Mouse (Mus musculus): Measurements from ENCODE around the gene Sparc.

DNA sequence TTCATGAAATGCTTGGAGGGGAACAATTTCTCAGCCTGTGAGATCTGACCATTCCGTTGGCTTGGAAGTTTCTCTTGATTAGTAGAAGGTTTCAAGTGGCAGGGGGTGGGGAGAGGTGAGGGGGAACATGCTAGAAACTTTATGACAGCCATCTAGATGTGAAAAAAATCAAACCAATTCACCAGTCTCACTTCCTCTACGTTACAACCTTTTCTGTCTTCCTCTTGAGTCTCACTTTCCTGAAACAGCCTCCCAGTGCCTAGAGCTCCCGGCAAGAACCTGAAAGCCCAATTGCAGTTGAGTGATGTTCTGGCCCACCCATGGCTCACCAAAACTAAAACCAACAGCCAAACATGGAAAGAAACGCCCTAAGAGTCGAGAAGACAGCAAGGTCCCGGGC lies 28.4 kb downstream of the Sparc start:
- TF ChIP-seq CTCF (IDR thresholded peaks at IDR 0.05; ENCODE audit: low read depth): no peak
- no peak for TF ChIP-seq EP300 (IDR thresholded peaks at IDR 0.05; ENCODE audit: low read depth)

Data from liver, postnatal 0 days (tissue).